Mouse (Mus musculus): ENCODE measurements around the gene Dpp6.

The Dpp6 gene

DNA sequence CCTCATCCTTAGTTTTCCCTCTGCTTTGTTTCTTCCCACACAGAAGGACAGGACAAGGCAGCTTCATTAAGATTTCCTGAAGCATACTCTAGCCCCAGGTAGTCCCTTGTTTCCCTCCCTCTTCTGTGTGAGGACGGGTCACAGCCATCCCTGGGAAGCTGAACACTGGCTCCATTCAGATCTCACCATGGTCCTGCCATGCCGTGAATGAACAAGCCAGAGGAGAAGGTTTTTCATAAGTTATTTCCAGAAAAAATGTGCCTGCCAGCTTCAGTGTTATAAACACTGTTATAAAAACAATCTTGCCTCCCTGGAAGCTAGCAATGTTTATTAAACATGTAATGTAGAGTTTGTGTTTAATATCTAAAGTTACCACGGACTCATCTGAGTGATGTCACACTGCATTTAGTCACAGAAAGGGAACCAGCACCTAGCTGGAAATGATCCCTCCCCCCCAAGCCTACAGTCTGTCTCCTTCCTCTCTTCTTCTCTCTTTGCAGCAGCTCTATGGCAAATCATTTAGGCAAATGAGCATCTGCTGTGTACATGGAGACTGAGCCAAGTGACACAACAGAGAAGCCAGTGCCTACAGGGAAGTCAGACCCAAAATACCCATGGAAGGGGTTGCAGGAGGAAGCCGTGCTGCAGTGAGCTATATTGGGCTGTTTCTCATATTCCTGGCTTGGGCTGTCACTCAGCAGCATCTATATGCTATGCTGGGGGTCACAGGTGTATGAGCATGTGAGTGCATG, 128.3 kb downstream of the Dpp6 start:
- no peak for DNase-seq (ENCODE audit: low read depth, low spot score)

DNA sequence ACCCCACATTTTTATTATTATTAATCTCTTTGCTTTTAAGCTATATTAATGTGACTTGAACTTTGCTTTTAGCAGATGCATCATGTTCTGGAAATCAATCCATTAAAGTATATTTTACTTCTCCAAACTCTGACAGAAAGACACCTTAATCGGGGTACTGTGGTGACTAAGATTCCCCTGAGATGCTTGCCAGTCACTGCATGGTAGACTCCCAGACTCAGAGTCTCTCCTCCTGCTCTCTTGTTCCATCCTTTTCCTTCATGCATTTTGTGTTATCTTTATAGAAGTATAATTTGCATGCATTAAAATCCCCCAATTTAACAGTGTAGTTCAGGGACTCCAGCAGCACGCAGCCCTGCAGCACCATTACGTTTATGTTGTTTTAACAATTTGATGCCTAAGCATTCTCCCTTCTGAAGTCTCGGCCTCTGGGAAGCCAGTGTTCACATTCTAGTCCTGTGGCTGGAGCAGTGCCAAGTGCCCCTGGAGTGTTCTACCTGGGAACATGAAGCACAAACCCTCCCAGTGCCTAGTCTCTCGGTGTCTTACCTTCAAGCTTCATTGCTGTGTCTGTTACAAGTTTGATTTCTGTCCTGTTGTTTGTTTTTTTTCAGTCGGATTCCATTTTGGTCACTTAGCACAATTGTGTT, 153.1 kb downstream of the Dpp6 start:
- no peak for DNase-seq (ENCODE audit: low read depth, low spot score)

- no peak for DNase-seq (ENCODE audit: low read depth, low spot score)
These were observed 156.2 kb downstream of the Dpp6 start for GRCm38 (mm10) chr5:26973166-26973565.

GRCm38 (mm10) chr5:26979348-26979747, 162.3 kb downstream of the Dpp6 start:
- DNase-seq (ENCODE audit: low read depth, low spot score), result no peak

- DNase-seq (ENCODE audit: low read depth, low spot score), result no peak
These were observed 162.8 kb downstream of the Dpp6 start for GRCm38 (mm10) chr5:26979755-26980154.

DNA sequence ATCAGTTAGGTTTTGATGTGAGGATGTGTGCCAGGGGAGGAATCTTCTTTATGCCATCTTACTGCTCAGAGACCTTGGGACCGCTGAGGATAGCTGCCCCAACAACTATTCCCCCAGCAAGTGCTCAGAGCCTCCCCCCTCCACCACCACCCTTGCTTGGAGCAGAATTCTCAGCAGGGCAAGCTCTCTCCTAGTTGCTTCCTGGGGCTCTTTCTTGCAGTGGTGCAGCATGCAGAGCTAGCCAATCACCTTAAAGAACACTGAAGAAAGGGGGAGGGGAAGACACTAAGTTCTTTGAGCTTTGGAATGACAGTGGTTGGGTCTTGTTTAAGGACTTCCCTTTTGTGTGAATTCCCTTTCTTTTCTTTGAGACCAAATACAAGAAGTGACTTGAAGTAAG, 168.1 kb downstream of the Dpp6 start:
- DNase-seq (ENCODE audit: low read depth, low spot score), result no peak

- peak; percentile 54 for DNase-seq (ENCODE audit: low read depth, low spot score)
These were observed 174.6 kb downstream of the Dpp6 start for GRCm38 (mm10) chr5:26991587-26991986.

- DNase-seq (ENCODE audit: low read depth, low spot score), result no peak
These were observed 186.5 kb downstream of the Dpp6 start for GRCm38 (mm10) chr5:27003537-27003936.

GRCm38 (mm10) chr5:27009157-27009556, 192.2 kb downstream of the Dpp6 start:
- DNase-seq (ENCODE audit: low read depth, low spot score), result no peak

DNA sequence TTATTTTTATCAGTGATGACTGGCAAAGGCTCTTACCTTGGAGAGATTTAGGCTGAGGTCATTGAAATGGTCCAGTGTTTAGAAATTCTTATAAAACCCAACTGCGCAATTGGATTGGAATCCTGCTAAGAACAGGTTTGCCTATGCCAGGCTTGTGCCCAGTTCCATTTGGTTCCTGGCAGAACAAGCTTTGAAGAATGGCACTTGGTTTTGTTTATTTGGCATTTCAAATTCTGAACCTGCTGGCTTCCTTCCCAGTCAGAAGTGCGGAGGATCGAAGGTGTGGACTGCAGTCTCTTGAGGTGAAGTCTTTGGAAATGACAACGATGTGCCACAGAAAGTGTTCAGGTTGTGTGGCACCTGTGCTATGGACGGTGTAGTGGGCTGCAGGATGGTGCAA, 193.6 kb downstream of the Dpp6 start:
- no peak for DNase-seq (ENCODE audit: low read depth, low spot score)

GRCm38 (mm10) chr5:27018314-27018956, 201.4 kb downstream of the Dpp6 start:
- no peak for DNase-seq (ENCODE audit: low read depth, low spot score)

GRCm38 (mm10) chr5:27028611-27029010, 211.6 kb downstream of the Dpp6 start:
- no peak for DNase-seq (ENCODE audit: low read depth, low spot score)

- peak; percentile 59 for DNase-seq (ENCODE audit: low read depth, low spot score)
These were observed 212.8 kb downstream of the Dpp6 start for GRCm38 (mm10) chr5:27029784-27030183.

DNA sequence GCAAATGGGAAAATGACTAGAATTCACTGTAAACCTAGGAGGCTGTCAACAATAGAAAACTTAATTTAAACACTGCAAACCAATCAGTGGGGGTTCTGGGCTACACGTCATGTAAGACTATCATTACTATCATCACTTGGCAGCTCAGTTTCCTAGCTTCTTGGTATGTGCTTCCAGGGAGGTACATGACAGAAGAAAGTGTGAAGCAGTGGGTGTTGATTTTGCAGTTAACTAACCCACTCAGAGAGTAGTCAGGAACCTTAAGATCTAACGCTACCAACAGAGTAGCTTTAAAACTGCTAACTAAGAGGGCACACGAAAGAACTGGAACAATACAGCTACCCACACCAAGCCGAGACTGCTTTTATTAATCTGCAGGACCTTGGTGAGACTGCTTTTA, 217.9 kb downstream of the Dpp6 start:
- no peak for DNase-seq (ENCODE audit: low read depth, low spot score)

GRCm38 (mm10) chr5:27035291-27035690, 218.3 kb downstream of the Dpp6 start:
- DNase-seq (ENCODE audit: low read depth, low spot score), result no peak

DNA sequence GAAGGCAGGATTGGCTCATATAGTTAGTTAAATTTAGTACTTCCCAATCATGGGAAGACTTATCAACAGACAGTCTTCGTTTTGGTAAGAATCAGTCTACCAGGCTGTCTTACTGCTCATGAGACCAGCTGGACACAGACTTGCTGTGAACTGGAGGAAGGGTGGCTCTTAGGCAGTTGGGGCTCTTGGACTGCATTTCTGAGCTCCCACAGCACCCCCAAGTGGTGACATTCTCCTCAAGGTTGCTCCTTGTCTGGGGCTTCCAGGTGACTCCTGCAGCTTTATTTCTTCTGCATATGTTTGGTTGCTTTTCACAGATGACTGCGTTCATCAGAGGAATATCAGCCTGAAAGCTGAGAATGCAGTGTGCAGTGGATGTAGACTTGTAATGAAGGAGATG, 218.9 kb downstream of the Dpp6 start:
- peak; percentile 17 for DNase-seq (ENCODE audit: low read depth, low spot score)

- DNase-seq (ENCODE audit: low read depth, low spot score), result no peak
These were observed 220.8 kb downstream of the Dpp6 start for GRCm38 (mm10) chr5:27037796-27038195.

GRCm38 (mm10) chr5:27048167-27048566, 231.2 kb downstream of the Dpp6 start:
- peak; percentile 47 for DNase-seq (ENCODE audit: low read depth, low spot score)

GRCm38 (mm10) chr5:27048926-27049325, 231.9 kb downstream of the Dpp6 start:
- no peak for DNase-seq (ENCODE audit: low read depth, low spot score)

DNA sequence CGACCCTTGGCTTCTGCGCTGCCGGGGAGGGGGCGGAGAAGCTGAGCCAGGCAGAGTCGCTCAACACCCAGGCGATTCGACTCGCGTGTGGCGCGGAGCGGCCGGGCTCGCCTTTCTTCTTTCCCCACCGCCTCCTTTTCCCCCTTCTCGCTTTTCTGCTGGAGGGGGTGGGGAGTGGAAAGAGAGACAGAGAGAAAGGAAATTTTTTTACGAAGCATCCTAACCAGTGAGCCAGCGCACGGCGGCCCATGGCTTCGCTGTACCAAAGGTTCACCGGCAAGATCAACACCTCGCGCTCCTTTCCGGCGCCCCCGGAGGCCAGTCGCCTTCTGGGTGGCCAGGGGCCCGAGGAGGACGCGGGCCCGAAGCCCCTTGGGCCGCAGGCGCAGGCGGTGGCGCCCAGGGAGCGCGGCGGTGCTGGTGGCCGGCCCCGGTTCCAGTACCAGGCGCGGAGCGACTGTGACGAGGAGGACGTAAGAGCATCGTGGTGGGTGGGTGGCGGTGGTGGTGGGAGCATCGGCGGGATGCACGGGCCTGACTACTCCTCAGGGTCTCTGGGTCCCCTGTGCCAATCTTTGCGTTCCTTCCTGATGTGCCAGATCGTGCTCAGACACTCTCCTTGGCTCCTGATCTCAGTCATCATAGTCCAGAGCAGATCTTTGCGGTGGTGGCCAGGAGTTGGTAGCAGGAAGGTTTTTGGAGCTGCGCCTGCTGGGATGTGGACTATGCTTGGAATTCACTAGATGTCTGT, 232.5 kb downstream of the Dpp6 start:
- DNase-seq (ENCODE audit: low read depth, low spot score), result peak; percentile 12

DNA sequence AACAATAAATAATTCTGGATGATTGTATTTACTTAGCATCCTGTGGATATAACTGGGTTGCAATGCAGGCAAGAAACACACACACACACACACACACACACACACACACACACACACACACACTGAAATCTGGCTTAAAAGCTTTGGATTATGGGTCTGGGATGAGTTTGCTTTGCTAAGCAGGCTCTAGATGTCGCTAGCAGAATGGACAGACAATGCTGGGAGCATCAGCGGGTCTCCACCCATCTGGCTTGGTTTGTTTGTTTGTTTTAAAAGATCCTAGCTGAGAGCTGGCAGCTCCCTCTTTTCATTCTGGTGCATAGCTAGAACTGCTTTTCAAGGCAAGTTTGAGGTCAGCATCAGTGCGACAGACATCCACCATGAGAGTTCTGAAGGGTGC, 234.2 kb downstream of the Dpp6 start:
- no peak for DNase-seq (ENCODE audit: low read depth, low spot score)

- DNase-seq (ENCODE audit: low read depth, low spot score), result peak; percentile 81
These were observed 235.4 kb downstream of the Dpp6 start for GRCm38 (mm10) chr5:27052441-27052840.

All from mesoderm, embryonic 11.5 days (tissue).